Mouse (Mus musculus): Measurements from ENCODE around the gene Adamts20. TPM values are rescaled to one million over a fixed set of nuclear protein-coding genes. Genes with fewer than 3 reads are reported as not detected.
"Not testable (repeated sequence)": the region's sequence is repeated elsewhere in the genome, so short reads cannot be mapped to it uniquely, and the experiment has no call there.

Adamts20 gene
- polyA plus RNA-seq, 1 experiment from 2014 or later: 3.9 TPM

DNA sequence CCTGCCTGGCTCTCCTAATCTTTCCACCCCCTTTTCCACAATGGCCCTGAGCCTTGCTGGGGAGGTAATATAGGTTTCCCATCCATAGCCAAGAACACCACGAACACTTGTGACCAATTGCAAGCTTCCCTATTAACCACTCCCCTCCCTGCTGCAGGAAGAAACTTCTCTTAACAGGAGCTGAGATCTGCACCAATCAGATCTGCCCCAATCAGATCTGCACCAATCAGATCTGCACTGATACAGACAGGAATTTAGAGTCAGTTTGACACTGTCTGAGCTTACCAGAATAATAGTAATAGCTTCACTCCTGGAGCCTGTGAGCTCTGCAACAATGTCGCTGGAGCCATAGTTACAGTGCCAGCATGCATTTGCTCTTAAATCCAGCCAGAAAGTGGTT lies 58.9 kb downstream of the Adamts20 start:
- Histone ChIP-seq H3K27me3 (replicated peaks; ENCODE audit: control insufficient read depth, insufficient read depth, low read length) (peaks cover 10% of the 10 kb centered on the region; the same call in 1 of the 2 replicates), H3K4me3 (ENCODE audit: low read depth, low read length) (no peak overlapping the region), H3K9me3 (ENCODE audit: control insufficient read depth, low read length) (no peaks in the 10 kb centered on the region), H3K36me3 (ENCODE audit: control insufficient read depth, insufficient read depth, low read length) (no peaks in the 10 kb centered on the region), H3K4me2 (ENCODE audit: low read length) (no peak overlapping the region), H3K27ac (ENCODE audit: low read depth) (no peak overlapping the region), H3K4me1 (replicated peaks; ENCODE audit: control insufficient read depth, insufficient read depth, low read length) (no peaks in the 10 kb centered on the region), H3K9ac (ENCODE audit: low read length) (no peak overlapping the region)
- DNase-seq (ENCODE audit: low spot score) (no peak), ATAC-seq (replicated peaks; ENCODE audit: low FRiP score, low TSS enrichment, low read depth) (no peak)
- WGBS: 33% methylated on average over 2 of the region's 2 CpGs

DNA sequence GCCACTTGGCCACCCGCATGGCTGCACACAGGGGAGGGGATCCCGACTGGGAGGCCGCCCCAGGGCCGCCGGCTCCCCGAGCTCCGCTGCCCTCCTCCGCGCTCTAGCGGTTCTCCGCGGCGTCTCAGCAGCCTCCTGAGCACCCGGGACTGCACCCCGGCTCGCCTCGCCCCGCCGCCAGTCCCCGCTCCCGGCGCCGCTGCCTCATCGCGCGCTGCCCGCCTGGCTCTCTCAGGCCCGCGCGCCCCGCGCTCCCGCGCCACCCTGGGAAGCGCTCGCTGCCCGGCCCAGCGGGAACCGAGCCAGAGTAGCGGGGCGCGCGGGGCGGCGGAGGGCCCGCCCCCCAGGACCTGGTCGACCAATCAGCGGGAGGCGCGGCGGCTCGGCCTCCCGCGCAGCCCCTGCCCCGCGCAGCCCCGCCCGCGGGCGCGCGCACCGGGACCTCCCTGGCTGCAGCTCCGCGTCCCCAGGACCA lies 61.1 kb downstream of the Adamts20 start:
- H3K9me3 ChIP-seq (ENCODE audit: control insufficient read depth, low read length): no peaks in the 10 kb centered on the region
- H3K4me3 ChIP-seq (ENCODE audit: low read depth, low read length): peak overlapping the region; percentile 68
- H3K4me2 ChIP-seq (ENCODE audit: low read length): peak overlapping the region; percentile 96
- H3K36me3 ChIP-seq (ENCODE audit: control insufficient read depth, insufficient read depth, low read length): no peaks in the 10 kb centered on the region
- ATAC-seq (replicated peaks; ENCODE audit: low FRiP score, low TSS enrichment, low read depth): peak; percentile 94
- H3K9ac ChIP-seq (ENCODE audit: low read length): peak overlapping the region; percentile 45
- under 1% methylated on average over 47 of the region's 65 CpGs for WGBS
- no peaks in the 10 kb centered on the region for H3K4me1 ChIP-seq (replicated peaks; ENCODE audit: control insufficient read depth, insufficient read depth, low read length)
- peaks cover 10% of the 10 kb centered on the region; the same call in 1 of the 2 replicates for H3K27me3 ChIP-seq (replicated peaks; ENCODE audit: control insufficient read depth, insufficient read depth, low read length)
- H3K27ac ChIP-seq (ENCODE audit: low read depth): peak overlapping the region; percentile 51; the same call in 1 of the 2 replicates
- peak; percentile 86 for DNase-seq (ENCODE audit: low spot score)

DNA sequence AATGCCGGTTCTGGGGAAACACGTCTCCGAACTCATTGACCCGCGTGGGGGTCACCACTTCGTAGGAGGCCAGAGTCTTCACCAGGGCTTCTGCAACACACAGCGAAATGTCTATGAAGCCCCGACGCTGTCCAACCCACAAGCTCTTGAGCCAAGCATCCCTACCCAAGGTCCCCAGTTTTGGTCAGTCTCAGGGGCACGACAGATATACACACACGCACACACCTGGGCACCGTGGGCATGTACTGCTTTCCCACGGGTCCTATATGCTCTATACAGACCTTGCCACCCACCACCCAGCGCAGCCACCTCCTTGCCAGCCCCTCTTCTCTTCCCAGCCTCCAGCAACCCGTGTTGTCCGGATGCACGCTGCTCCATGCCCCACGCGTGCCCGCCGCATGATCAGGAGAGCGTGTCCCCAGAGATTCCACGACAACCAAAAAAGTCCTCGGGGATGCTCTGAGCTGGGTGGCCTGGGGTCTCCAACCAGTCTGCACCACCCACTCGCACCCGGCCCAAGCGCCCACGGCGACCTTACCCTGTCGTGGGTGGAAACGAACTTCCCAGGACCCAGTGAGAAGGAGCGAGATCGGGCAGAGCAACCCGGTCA lies 61.7 kb downstream of the Adamts20 start:
- Histone ChIP-seq H3K4me1 (replicated peaks; ENCODE audit: control insufficient read depth, insufficient read depth, low read length) (no peaks in the 10 kb centered on the region), H3K27ac (ENCODE audit: low read depth) (peak overlapping the region; percentile 51; the same call in 1 of the 2 replicates), H3K4me3 (ENCODE audit: low read depth, low read length) (peak overlapping the region; percentile 68), H3K9ac (ENCODE audit: low read length) (peak overlapping the region; percentile 45), H3K27me3 (replicated peaks; ENCODE audit: control insufficient read depth, insufficient read depth, low read length) (peaks cover 10% of the 10 kb centered on the region; the same call in 1 of the 2 replicates), H3K4me2 (ENCODE audit: low read length) (peak overlapping the region; percentile 96), H3K36me3 (ENCODE audit: control insufficient read depth, insufficient read depth, low read length) (no peaks in the 10 kb centered on the region), H3K9me3 (ENCODE audit: control insufficient read depth, low read length) (no peaks in the 10 kb centered on the region)
- DNase-seq (ENCODE audit: low spot score): peak; percentile 62
- peak; percentile 56; the same call in 1 of the 2 replicates for ATAC-seq (replicated peaks; ENCODE audit: low FRiP score, low TSS enrichment, low read depth)
- WGBS: 1% methylated on average over 34 of the region's 34 CpGs

DNA sequence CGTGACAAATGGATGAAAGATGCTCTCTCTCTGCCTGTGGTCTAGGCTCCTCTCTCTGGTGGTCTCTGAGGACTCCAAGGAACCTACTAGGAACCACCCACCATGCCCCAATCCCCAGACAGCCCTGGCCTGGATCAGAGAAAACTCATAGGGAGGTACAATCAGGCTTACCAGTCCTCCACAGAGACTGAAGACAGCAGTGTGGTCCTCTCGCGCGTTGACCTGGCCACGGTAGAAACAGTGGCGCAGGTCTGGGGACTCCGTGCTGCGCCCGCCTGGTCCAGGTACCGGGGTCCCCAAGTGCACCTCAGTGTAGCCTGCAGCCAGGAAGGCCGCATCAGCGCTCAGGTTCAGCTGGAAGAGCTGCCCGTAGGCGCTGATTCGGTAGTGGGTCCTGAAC lies 62.2 kb downstream of the Adamts20 start:
- peak overlapping the region; percentile 45 for H3K9ac ChIP-seq (ENCODE audit: low read length)
- no peak for ATAC-seq (replicated peaks; ENCODE audit: low FRiP score, low TSS enrichment, low read depth)
- H3K4me3 ChIP-seq (ENCODE audit: low read depth, low read length): peak overlapping the region; percentile 68
- H3K4me2 ChIP-seq (ENCODE audit: low read length): peak overlapping the region; percentile 96
- no peaks in the 10 kb centered on the region for H3K36me3 ChIP-seq (ENCODE audit: control insufficient read depth, insufficient read depth, low read length)
- no peaks in the 10 kb centered on the region for H3K4me1 ChIP-seq (replicated peaks; ENCODE audit: control insufficient read depth, insufficient read depth, low read length)
- H3K9me3 ChIP-seq (ENCODE audit: control insufficient read depth, low read length): no peaks in the 10 kb centered on the region
- peaks cover 10% of the 10 kb centered on the region; the same call in 1 of the 2 replicates for H3K27me3 ChIP-seq (replicated peaks; ENCODE audit: control insufficient read depth, insufficient read depth, low read length)
- 6% methylated on average over 15 of the region's 15 CpGs for WGBS
- peak; percentile 60 for DNase-seq (ENCODE audit: low spot score)
- no peak overlapping the region for H3K27ac ChIP-seq (ENCODE audit: low read depth)

DNA sequence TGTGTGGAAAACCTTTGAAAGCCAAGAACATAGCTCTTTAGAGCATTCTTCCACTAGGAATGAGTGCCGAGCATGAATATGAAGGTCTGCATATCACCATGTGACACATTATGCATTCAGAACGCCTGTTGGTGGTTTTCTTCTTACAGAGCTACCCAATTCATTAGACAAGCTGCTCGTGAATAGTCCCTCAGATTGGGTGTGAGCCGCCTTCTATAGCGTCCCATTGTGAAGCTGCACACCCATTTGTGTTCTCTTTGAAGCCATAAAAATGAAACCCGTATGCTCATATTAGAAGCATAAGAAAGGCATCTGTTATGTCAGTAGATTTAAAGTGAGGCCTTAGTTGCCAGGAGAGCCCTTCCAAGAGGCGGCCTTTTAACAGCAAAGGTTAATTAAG lies 72.5 kb downstream of the Adamts20 start:
- no peaks in the 10 kb centered on the region for H3K36me3 ChIP-seq (ENCODE audit: control insufficient read depth, insufficient read depth, low read length)
- no peak overlapping the region for H3K4me2 ChIP-seq (ENCODE audit: low read length)
- H3K9ac ChIP-seq (ENCODE audit: low read length): no peak overlapping the region
- no peaks in the 10 kb centered on the region for H3K27me3 ChIP-seq (replicated peaks; ENCODE audit: control insufficient read depth, insufficient read depth, low read length)
- no peaks in the 10 kb centered on the region for H3K4me1 ChIP-seq (replicated peaks; ENCODE audit: control insufficient read depth, insufficient read depth, low read length)
- no peak for DNase-seq (ENCODE audit: low spot score)
- ATAC-seq (replicated peaks; ENCODE audit: low FRiP score, low TSS enrichment, low read depth): no peak
- H3K27ac ChIP-seq (ENCODE audit: low read depth): no peak overlapping the region
- H3K4me3 ChIP-seq (ENCODE audit: low read depth, low read length): no peak overlapping the region
- no peaks in the 10 kb centered on the region for H3K9me3 ChIP-seq (ENCODE audit: control insufficient read depth, low read length)
- WGBS: 89% methylated on average over 7 of the region's 7 CpGs

DNA sequence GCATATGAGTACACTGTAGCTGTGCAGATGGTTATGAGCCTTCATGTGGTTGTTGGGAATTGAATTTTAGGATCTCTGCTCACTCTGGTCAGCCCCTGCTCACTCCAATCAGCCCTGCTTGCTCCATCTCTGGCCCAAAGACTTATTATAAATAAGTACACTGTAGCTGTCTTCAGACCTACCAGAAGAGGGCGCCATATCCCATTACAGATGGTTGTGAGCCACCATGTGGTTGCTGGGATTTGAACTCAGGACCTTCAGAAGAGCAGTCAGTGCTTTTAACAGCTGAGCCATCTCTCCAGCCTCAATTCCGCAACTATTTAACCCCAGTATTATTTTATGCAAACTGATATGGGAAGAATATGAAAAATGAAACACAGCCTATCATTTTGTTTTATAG lies 75.1 kb downstream of the Adamts20 start:
- not testable (repeated sequence) for H3K36me3 ChIP-seq (ENCODE audit: control insufficient read depth, insufficient read depth, low read length); ATAC-seq (replicated peaks; ENCODE audit: low FRiP score, low TSS enrichment, low read depth); H3K4me2 ChIP-seq (ENCODE audit: low read length)

DNA sequence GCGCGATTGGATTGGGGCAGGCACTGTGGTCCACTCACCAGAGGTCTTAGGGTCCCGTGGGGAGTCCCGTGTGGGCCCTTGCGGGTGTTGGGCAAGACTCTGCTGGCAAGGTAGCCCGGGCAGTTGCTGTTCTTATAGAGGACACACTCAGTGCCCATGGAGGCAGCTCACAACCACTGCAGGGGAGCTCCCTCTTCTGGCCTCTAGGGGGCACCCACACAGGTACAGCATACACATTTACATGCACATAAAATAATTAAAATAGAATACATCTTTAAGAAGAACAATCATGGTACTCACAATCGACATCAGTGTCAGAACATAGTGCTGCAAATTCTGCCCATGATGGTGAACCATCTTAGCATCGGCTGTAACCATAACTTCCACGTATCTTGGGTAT lies 85.8 kb downstream of the Adamts20 start:
- no peak overlapping the region for H3K9ac ChIP-seq (ENCODE audit: low read length)
- ATAC-seq (replicated peaks; ENCODE audit: low FRiP score, low TSS enrichment, low read depth) (no peak), DNase-seq (ENCODE audit: low spot score) (no peak)
- H3K36me3 ChIP-seq (ENCODE audit: control insufficient read depth, insufficient read depth, low read length): no peaks in the 10 kb centered on the region
- H3K4me2 ChIP-seq (ENCODE audit: low read length): no peak overlapping the region
- no peaks in the 10 kb centered on the region for H3K9me3 ChIP-seq (ENCODE audit: control insufficient read depth, low read length)
- H3K27ac ChIP-seq (ENCODE audit: low read depth): no peak overlapping the region
- no peaks in the 10 kb centered on the region for H3K27me3 ChIP-seq (replicated peaks; ENCODE audit: control insufficient read depth, insufficient read depth, low read length)
- no peaks in the 10 kb centered on the region for H3K4me1 ChIP-seq (replicated peaks; ENCODE audit: control insufficient read depth, insufficient read depth, low read length)
- no peak overlapping the region for H3K4me3 ChIP-seq (ENCODE audit: low read depth, low read length)
- 97% methylated on average over 4 of the region's 9 CpGs for WGBS

More for the DNA sequence above, 75.1 kb downstream of the Adamts20 start:
- H3K9me3 ChIP-seq (ENCODE audit: control insufficient read depth, low read length); H3K27ac ChIP-seq (ENCODE audit: low read depth); H3K4me1 ChIP-seq (replicated peaks; ENCODE audit: control insufficient read depth, insufficient read depth, low read length); H3K4me3 ChIP-seq (ENCODE audit: low read depth, low read length); DNase-seq (ENCODE audit: low spot score); H3K9ac ChIP-seq (ENCODE audit: low read length); H3K27me3 ChIP-seq (replicated peaks; ENCODE audit: control insufficient read depth, insufficient read depth, low read length): not testable (repeated sequence)
- WGBS: 73% methylated on average over 2 of the region's 2 CpGs

DNA sequence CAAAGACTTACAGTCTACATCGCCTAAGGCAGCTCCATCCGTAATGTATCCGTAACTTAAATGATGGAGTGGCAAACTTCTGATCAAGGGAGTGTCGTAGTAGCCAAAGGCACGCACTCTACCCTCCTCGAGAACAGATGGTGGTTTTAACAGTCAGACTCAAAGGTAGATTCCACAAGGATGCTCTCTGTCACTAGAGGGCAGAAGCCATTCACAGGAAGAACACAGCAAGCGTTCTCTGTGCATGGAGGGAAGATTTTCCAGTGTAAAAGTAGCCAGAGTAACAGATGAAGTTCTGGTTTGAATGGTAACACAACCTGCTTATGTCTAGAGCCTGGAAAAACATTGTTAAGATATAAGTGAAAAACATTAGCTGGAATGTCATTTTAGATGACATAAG lies 92.7 kb downstream of the Adamts20 start:
- H3K4me1 ChIP-seq (replicated peaks; ENCODE audit: control insufficient read depth, insufficient read depth, low read length): no peaks in the 10 kb centered on the region
- H3K9me3 ChIP-seq (ENCODE audit: control insufficient read depth, low read length): no peaks in the 10 kb centered on the region
- DNase-seq (ENCODE audit: low spot score) (no peak), ATAC-seq (replicated peaks; ENCODE audit: low FRiP score, low TSS enrichment, low read depth) (no peak)
- H3K4me2 ChIP-seq (ENCODE audit: low read length): no peak overlapping the region
- H3K27ac ChIP-seq (ENCODE audit: low read depth): no peak overlapping the region
- H3K9ac ChIP-seq (ENCODE audit: low read length): no peak overlapping the region
- H3K36me3 ChIP-seq (ENCODE audit: control insufficient read depth, insufficient read depth, low read length): no peaks in the 10 kb centered on the region
- 75% methylated on average over 7 of the region's 7 CpGs for WGBS
- H3K27me3 ChIP-seq (replicated peaks; ENCODE audit: control insufficient read depth, insufficient read depth, low read length): no peaks in the 10 kb centered on the region
- H3K4me3 ChIP-seq (ENCODE audit: low read depth, low read length): no peak overlapping the region

DNA sequence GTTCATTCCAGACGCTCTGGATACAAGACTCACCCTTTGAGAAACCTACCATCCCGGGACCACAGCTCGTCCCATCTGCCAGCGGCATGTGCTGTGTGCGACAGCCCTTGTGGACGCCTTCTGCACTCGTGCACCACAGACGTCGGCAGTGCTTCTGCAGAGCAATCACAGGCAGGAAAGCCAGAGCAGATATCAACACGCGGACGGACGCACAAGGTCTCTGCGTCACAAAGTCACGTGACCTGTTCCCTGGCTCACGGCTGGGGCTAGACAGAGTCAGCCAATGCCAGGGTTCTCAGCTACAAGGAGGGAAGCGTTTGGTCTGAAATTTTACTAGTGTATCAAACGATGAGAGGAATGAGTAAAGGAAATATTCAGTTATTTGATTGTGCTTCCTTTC lies 116.2 kb downstream of the Adamts20 start:
- Histone ChIP-seq H3K4me3 (ENCODE audit: low read depth, low read length) (no peak overlapping the region), H3K4me1 (replicated peaks; ENCODE audit: control insufficient read depth, insufficient read depth, low read length) (no peaks in the 10 kb centered on the region), H3K9me3 (ENCODE audit: control insufficient read depth, low read length) (peaks cover 3% of the 10 kb centered on the region), H3K4me2 (ENCODE audit: low read length) (no peak overlapping the region), H3K36me3 (ENCODE audit: control insufficient read depth, insufficient read depth, low read length) (0 out of 2 replicates have a peak, but pooled peaks cover 3% of the 10 kb centered on the region), H3K9ac (ENCODE audit: low read length) (no peak overlapping the region), H3K27ac (ENCODE audit: low read depth) (no peak overlapping the region), H3K27me3 (replicated peaks; ENCODE audit: control insufficient read depth, insufficient read depth, low read length) (no peaks in the 10 kb centered on the region)
- DNase-seq (ENCODE audit: low spot score) (no peak), ATAC-seq (replicated peaks; ENCODE audit: low FRiP score, low TSS enrichment, low read depth) (no peak)
- 92% methylated on average over 18 of the region's 18 CpGs for WGBS
